Mouse (Mus musculus): ENCODE data around the gene Emb. TPM values are rescaled to one million over a fixed set of nuclear protein-coding genes. Genes with fewer than 3 reads are reported as not detected.

The Emb gene
- total and polyA plus RNA-seq, 3 experiments = 0.60 to 2.1 (median 1.2) TPM

GRCm38 (mm10) chr13:117198402-117199083 is 9.8 kb upstream of the Emb start (continued):
- no peak for TF ChIP-seq JUND (conservative IDR thresholded peaks at IDR 0.05; ENCODE audit: low read depth, low read length)
- no peak for TF ChIP-seq USF1 (IDR thresholded peaks at IDR 0.05; ENCODE audit: low read depth, low read length)
- TF ChIP-seq ELF1 (IDR thresholded peaks at IDR 0.05; ENCODE audit: low read depth, low read length) = no peak
- TF ChIP-seq MXI1 (IDR thresholded peaks at IDR 0.05; ENCODE audit: low read depth, low read length) = no peak
- no peak for TF ChIP-seq NELFE (IDR thresholded peaks at IDR 0.05; ENCODE audit: low read depth, low read length)
- TF ChIP-seq HCFC1 (IDR thresholded peaks at IDR 0.05; ENCODE audit: low read depth, low read length) = no peak

DNA sequence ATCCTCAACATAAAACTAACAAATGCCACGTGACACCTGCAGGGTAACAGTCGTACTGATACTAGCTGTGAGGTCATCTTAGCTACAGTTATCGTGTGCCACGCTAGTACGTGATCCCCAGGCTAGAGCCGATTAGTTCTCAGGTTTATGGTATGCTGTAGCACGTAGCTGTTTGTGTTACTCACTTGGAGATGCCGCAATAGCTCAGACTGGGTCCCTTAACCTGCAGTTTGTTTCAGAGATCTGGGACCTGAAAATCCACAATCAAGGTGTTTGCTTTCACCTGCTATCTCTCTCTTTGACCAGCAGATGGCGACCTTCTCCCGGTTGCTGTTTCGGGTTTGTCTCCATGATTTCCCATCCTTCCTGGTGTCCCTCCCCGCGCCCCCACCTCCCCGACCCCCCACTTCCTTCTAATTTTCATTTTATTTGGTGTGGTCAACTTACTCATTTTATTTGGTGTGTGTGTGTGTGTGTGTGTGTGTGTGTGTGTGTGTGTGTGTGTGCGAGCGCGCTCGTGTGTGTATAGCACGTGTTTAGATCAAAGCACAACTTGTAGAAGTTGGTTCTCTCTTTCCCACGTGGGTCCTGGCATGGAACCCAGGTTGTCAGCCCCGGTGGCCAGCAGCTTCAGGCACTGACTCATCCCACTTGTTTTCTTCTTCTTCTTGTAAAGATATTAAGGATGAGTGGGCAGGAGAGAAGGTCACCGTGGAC is 5.4 kb upstream of the Emb start:
- TF ChIP-seq BHLHE40 (IDR thresholded peaks at IDR 0.05; ENCODE audit: low read depth, low read length) = 0 out of 2 replicates have a peak, but pooled peaks have one; percentile 26
- TF ChIP-seq SMC3 (IDR thresholded peaks at IDR 0.05; ENCODE audit: low read depth, low read length) = peak; percentile 47
- TF ChIP-seq CTCF (conservative IDR thresholded peaks at IDR 0.05 in 1 of 2, IDR thresholded peaks at IDR 0.05 in 1 of 2; ENCODE audit: low read depth in 2 of 2, low read length in 2 of 2) = peak in 1 of 2 experiments; percentile 59; a peak in 2 of 4 replicates
- no peak for TF ChIP-seq SIN3A (IDR thresholded peaks at IDR 0.05; ENCODE audit: low read length)
- TF ChIP-seq RAD21 (IDR thresholded peaks at IDR 0.05; ENCODE audit: low read depth, low read length) = peak; percentile 40
- TF ChIP-seq NELFE (IDR thresholded peaks at IDR 0.05; ENCODE audit: low read depth, low read length) = no peak
- in situ Hi-C loops (cut with MboI; ENCODE audit: low pct_ligation_motif_present, low pct_unique_long_range_greater_than_20kb, low sequenced_read_pairs) = no loop called here
- dilution Hi-C loops (cut with MboI; ENCODE audit: extremely low pct_ligation_motif_present, extremely low pct_unique_long_range_greater_than_20kb, low sequenced_read_pairs) = no loop called here
- Histone ChIP-seq H3K9ac (ENCODE audit: insufficient read depth, low read depth) (no peak overlapping the region), H3K9me3 (replicated peaks; ENCODE audit: low read length) (peaks cover 67% of the 10 kb centered on the region), H3K79me2 (replicated peaks; ENCODE audit: control insufficient read depth, extremely low read depth, insufficient read depth, poor library complexity, severe bottlenecking) (no peaks in the 10 kb centered on the region), H3K4me3 (replicated peaks in 1 of 3; ENCODE audit: low read depth in 2 of 3, low read length in 2 of 3, poor library complexity in 1 of 3) (no peak overlapping the region), H3K36me3 (replicated peaks in 1 of 2; ENCODE audit: control insufficient read depth in 1 of 2, insufficient read depth in 1 of 2, low read length in 1 of 2) (no peaks in the 10 kb centered on the region), H3K4me1 (ENCODE audit: control insufficient read depth in 1 of 2, insufficient read depth in 2 of 2) (no peaks in the 10 kb centered on the region), H3K27me3 (replicated peaks) (no peaks in the 10 kb centered on the region), H3K27ac (ENCODE audit: insufficient read depth, low read depth) (no peak overlapping the region), H3K4me2 (ENCODE audit: insufficient read depth, low read depth, poor library complexity, severe bottlenecking) (no peak overlapping the region)
- no peak for DNase-seq (ENCODE audit: extremely low read depth)

DNA sequence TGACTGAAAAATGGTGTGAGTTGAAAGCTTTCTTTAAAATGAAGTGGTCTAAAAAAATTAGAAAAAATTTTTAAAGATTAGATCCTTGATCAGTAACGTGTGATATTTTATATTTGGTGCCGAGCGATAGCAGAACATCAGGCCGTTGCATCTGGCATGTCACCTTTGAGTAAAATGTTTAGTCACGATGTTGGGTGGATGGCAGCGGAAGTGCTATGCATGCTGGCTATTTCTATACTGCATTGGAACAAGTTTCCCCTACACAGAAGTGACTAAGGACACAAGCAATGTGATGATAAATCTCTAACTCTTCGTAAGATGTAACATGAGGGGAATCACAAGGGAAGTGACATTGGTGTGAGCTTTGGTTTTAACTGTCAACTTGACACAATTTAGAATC is 3.7 kb upstream of the Emb start:
- dilution Hi-C loops (cut with MboI; ENCODE audit: extremely low pct_ligation_motif_present, extremely low pct_unique_long_range_greater_than_20kb, low sequenced_read_pairs) = no loop called here
- Histone ChIP-seq H3K4me2 (ENCODE audit: insufficient read depth, low read depth, poor library complexity, severe bottlenecking) (no peak overlapping the region), H3K27ac (ENCODE audit: insufficient read depth, low read depth) (no peak overlapping the region), H3K79me2 (replicated peaks; ENCODE audit: control insufficient read depth, extremely low read depth, insufficient read depth, poor library complexity, severe bottlenecking) (no peaks in the 10 kb centered on the region), H3K9ac (ENCODE audit: insufficient read depth, low read depth) (no peak overlapping the region), H3K27me3 (replicated peaks) (no peaks in the 10 kb centered on the region), H3K4me1 (ENCODE audit: control insufficient read depth in 1 of 2, insufficient read depth in 2 of 2) (no peaks in the 10 kb centered on the region), H3K9me3 (replicated peaks; ENCODE audit: low read length) (peaks cover 75% of the 10 kb centered on the region), H3K36me3 (replicated peaks in 1 of 2; ENCODE audit: control insufficient read depth in 1 of 2, insufficient read depth in 1 of 2, low read length in 1 of 2) (no peaks in the 10 kb centered on the region), H3K4me3 (replicated peaks in 1 of 3; ENCODE audit: low read depth in 2 of 3, low read length in 2 of 3, poor library complexity in 1 of 3) (no peak overlapping the region)
- no peak for TF ChIP-seq MEF2A (IDR thresholded peaks at IDR 0.05; ENCODE audit: borderline replicate concordance, low read depth, low read length)
- no peak for TF ChIP-seq CHD1 (IDR thresholded peaks at IDR 0.05; ENCODE audit: low read depth, low read length)
- no peak for TF ChIP-seq MAX (IDR thresholded peaks at IDR 0.05; ENCODE audit: low read length)
- TF ChIP-seq NRF1 (IDR thresholded peaks at IDR 0.05; ENCODE audit: low read depth, low read length) = no peak
- in situ Hi-C loops (cut with MboI; ENCODE audit: low pct_ligation_motif_present, low pct_unique_long_range_greater_than_20kb, low sequenced_read_pairs) = no loop called here
- DNase-seq (ENCODE audit: extremely low read depth) = no peak

Measured in CH12.LX (cell line).